Mouse (Mus musculus): Measurements from ENCODE around the gene Tgfbr2. TPM values are rescaled to one million over a fixed set of nuclear protein-coding genes. Genes with fewer than 3 reads are reported as not detected.

The Tgfbr2 gene
- polyA plus RNA-seq, 1 experiment from 2014 or later: 12.4 TPM

- Histone ChIP-seq H3K9me3 (replicated peaks; ENCODE audit: control insufficient read depth, low read length) (no peaks in the 10 kb centered on the region), H3K27ac (ENCODE audit: low read depth, low read length) (no peak overlapping the region; the same call in 1 of the 2 replicates), H3K27me3 (ENCODE audit: control insufficient read depth, insufficient read depth, low read length) (no peaks in the 10 kb centered on the region), H3K36me3 (ENCODE audit: control insufficient read depth, insufficient read depth, low read length) (peaks cover 6% of the 10 kb centered on the region; the same call in 1 of the 2 replicates), H3K4me3 (ENCODE audit: low read depth, low read length) (no peak overlapping the region), H3K4me2 (no peak overlapping the region), H3K9ac (ENCODE audit: low read depth, low read length) (no peak overlapping the region), H3K4me1 (ENCODE audit: control insufficient read depth, insufficient read depth, low read length) (peaks cover 4% of the 10 kb centered on the region; the same call in 1 of the 2 replicates)
- ATAC-seq (replicated peaks; ENCODE audit: insufficient number of reproducible peaks, low FRiP score, low TSS enrichment): no peak
- WGBS (ENCODE audit: insufficient replicate concordance): 39% methylated on average over 4 of the region's 4 CpGs
Measured at GRCm38 (mm10) chr9:116114339-116114738, 60.8 kb downstream of the Tgfbr2 start.

GRCm38 (mm10) chr9:116111149-116111970 lies 63.8 kb downstream of the Tgfbr2 start:
- 74% methylated on average over 9 of the region's 9 CpGs for WGBS (ENCODE audit: insufficient replicate concordance)
- H3K9me3 ChIP-seq (replicated peaks; ENCODE audit: control insufficient read depth, low read length): no peaks in the 10 kb centered on the region; the same call in none of the 2 replicates
- peaks cover 16% of the 10 kb centered on the region for H3K36me3 ChIP-seq (ENCODE audit: control insufficient read depth, insufficient read depth, low read length)
- H3K4me2 ChIP-seq: no peak overlapping the region
- no peak overlapping the region for H3K4me3 ChIP-seq (ENCODE audit: low read depth, low read length)
- no peak overlapping the region for H3K27ac ChIP-seq (ENCODE audit: low read depth, low read length)
- ATAC-seq (replicated peaks; ENCODE audit: insufficient number of reproducible peaks, low FRiP score, low TSS enrichment): no peak
- no peak overlapping the region for H3K9ac ChIP-seq (ENCODE audit: low read depth, low read length)
- peaks cover 4% of the 10 kb centered on the region; the same call in 1 of the 2 replicates for H3K4me1 ChIP-seq (ENCODE audit: control insufficient read depth, insufficient read depth, low read length)
- no peaks in the 10 kb centered on the region for H3K27me3 ChIP-seq (ENCODE audit: control insufficient read depth, insufficient read depth, low read length)

- Histone ChIP-seq H3K9me3 (replicated peaks; ENCODE audit: control insufficient read depth, low read length) (no peaks in the 10 kb centered on the region; the same call in none of the 2 replicates), H3K9ac (ENCODE audit: low read depth, low read length) (no peak overlapping the region), H3K27me3 (ENCODE audit: control insufficient read depth, insufficient read depth, low read length) (no peaks in the 10 kb centered on the region), H3K4me2 (no peak overlapping the region), H3K4me3 (ENCODE audit: low read depth, low read length) (no peak overlapping the region), H3K36me3 (ENCODE audit: control insufficient read depth, insufficient read depth, low read length) (peaks cover 20% of the 10 kb centered on the region), H3K27ac (ENCODE audit: low read depth, low read length) (no peak overlapping the region), H3K4me1 (ENCODE audit: control insufficient read depth, insufficient read depth, low read length) (no peaks in the 10 kb centered on the region; the same call in 1 of the 2 replicates)
- ATAC-seq (replicated peaks; ENCODE audit: insufficient number of reproducible peaks, low FRiP score, low TSS enrichment): no peak
- 76% methylated on average over 2 of the region's 2 CpGs for WGBS (ENCODE audit: insufficient replicate concordance)
Measured at GRCm38 (mm10) chr9:116108729-116109128, 66.4 kb downstream of the Tgfbr2 start.

GRCm38 (mm10) chr9:116104770-116105169 lies 70.4 kb downstream of the Tgfbr2 start:
- 81% methylated on average over 17 of the region's 17 CpGs for WGBS (ENCODE audit: insufficient replicate concordance)
- Histone ChIP-seq H3K36me3 (ENCODE audit: control insufficient read depth, insufficient read depth, low read length) (peaks cover 17% of the 10 kb centered on the region), H3K27ac (ENCODE audit: low read depth, low read length) (no peak overlapping the region), H3K27me3 (ENCODE audit: control insufficient read depth, insufficient read depth, low read length) (no peaks in the 10 kb centered on the region), H3K4me1 (ENCODE audit: control insufficient read depth, insufficient read depth, low read length) (no peaks in the 10 kb centered on the region), H3K9me3 (replicated peaks; ENCODE audit: control insufficient read depth, low read length) (no peaks in the 10 kb centered on the region; the same call in none of the 2 replicates), H3K4me3 (ENCODE audit: low read depth, low read length) (no peak overlapping the region), H3K4me2 (no peak overlapping the region), H3K9ac (ENCODE audit: low read depth, low read length) (no peak overlapping the region)
- ATAC-seq (replicated peaks; ENCODE audit: insufficient number of reproducible peaks, low FRiP score, low TSS enrichment): no peak

- Histone ChIP-seq H3K4me3 (ENCODE audit: low read depth, low read length) (no peak overlapping the region), H3K36me3 (ENCODE audit: control insufficient read depth, insufficient read depth, low read length) (peaks cover 6% of the 10 kb centered on the region; the same call in 1 of the 2 replicates), H3K27ac (ENCODE audit: low read depth, low read length) (no peak overlapping the region), H3K27me3 (ENCODE audit: control insufficient read depth, insufficient read depth, low read length) (no peaks in the 10 kb centered on the region), H3K9me3 (replicated peaks; ENCODE audit: control insufficient read depth, low read length) (no peaks in the 10 kb centered on the region; the same call in 1 of the 2 replicates), H3K4me1 (ENCODE audit: control insufficient read depth, insufficient read depth, low read length) (peaks cover 2% of the 10 kb centered on the region; the same call in 1 of the 2 replicates), H3K9ac (ENCODE audit: low read depth, low read length) (no peak overlapping the region), H3K4me2 (no peak overlapping the region)
- ATAC-seq (replicated peaks; ENCODE audit: insufficient number of reproducible peaks, low FRiP score, low TSS enrichment): no peak
- WGBS (ENCODE audit: insufficient replicate concordance): 51% methylated on average over 11 of the region's 11 CpGs
Measured at GRCm38 (mm10) chr9:116101842-116102241, 73.3 kb downstream of the Tgfbr2 start.

GRCm38 (mm10) chr9:116100015-116100414 lies 75.1 kb downstream of the Tgfbr2 start:
- Histone ChIP-seq H3K4me2 (no peak overlapping the region), H3K9ac (ENCODE audit: low read depth, low read length) (no peak overlapping the region), H3K27me3 (ENCODE audit: control insufficient read depth, insufficient read depth, low read length) (no peaks in the 10 kb centered on the region), H3K27ac (ENCODE audit: low read depth, low read length) (no peak overlapping the region), H3K4me1 (ENCODE audit: control insufficient read depth, insufficient read depth, low read length) (peaks cover 2% of the 10 kb centered on the region; the same call in 1 of the 2 replicates), H3K4me3 (ENCODE audit: low read depth, low read length) (no peak overlapping the region), H3K36me3 (ENCODE audit: control insufficient read depth, insufficient read depth, low read length) (0 out of 2 replicates have a peak, but pooled peaks cover 2% of the 10 kb centered on the region), H3K9me3 (replicated peaks; ENCODE audit: control insufficient read depth, low read length) (no peaks in the 10 kb centered on the region)
- ATAC-seq (replicated peaks; ENCODE audit: insufficient number of reproducible peaks, low FRiP score, low TSS enrichment): no peak
- 74% methylated on average over 9 of the region's 9 CpGs for WGBS (ENCODE audit: insufficient replicate concordance)

GRCm38 (mm10) chr9:116099596-116099993 lies 75.6 kb downstream of the Tgfbr2 start:
- no peak overlapping the region for H3K4me2 ChIP-seq
- no peak overlapping the region for H3K27ac ChIP-seq (ENCODE audit: low read depth, low read length)
- 84% methylated on average over 6 of the region's 6 CpGs for WGBS (ENCODE audit: insufficient replicate concordance)
- H3K9ac ChIP-seq (ENCODE audit: low read depth, low read length): no peak overlapping the region
- no peaks in the 10 kb centered on the region for H3K9me3 ChIP-seq (replicated peaks; ENCODE audit: control insufficient read depth, low read length)
- H3K36me3 ChIP-seq (ENCODE audit: control insufficient read depth, insufficient read depth, low read length): 0 out of 2 replicates have a peak, but pooled peaks cover 2% of the 10 kb centered on the region
- no peak for ATAC-seq (replicated peaks; ENCODE audit: insufficient number of reproducible peaks, low FRiP score, low TSS enrichment)
- peaks cover 2% of the 10 kb centered on the region; the same call in 1 of the 2 replicates for H3K4me1 ChIP-seq (ENCODE audit: control insufficient read depth, insufficient read depth, low read length)
- no peaks in the 10 kb centered on the region for H3K27me3 ChIP-seq (ENCODE audit: control insufficient read depth, insufficient read depth, low read length)
- no peak overlapping the region for H3K4me3 ChIP-seq (ENCODE audit: low read depth, low read length)

GRCm38 (mm10) chr9:116098724-116099595 lies 76.2 kb downstream of the Tgfbr2 start:
- H3K27me3 ChIP-seq (ENCODE audit: control insufficient read depth, insufficient read depth, low read length): no peaks in the 10 kb centered on the region
- peaks cover 2% of the 10 kb centered on the region; the same call in 1 of the 2 replicates for H3K4me1 ChIP-seq (ENCODE audit: control insufficient read depth, insufficient read depth, low read length)
- ATAC-seq (replicated peaks; ENCODE audit: insufficient number of reproducible peaks, low FRiP score, low TSS enrichment): no peak
- no peaks in the 10 kb centered on the region for H3K9me3 ChIP-seq (replicated peaks; ENCODE audit: control insufficient read depth, low read length)
- 68% methylated on average over 16 of the region's 16 CpGs for WGBS (ENCODE audit: insufficient replicate concordance)
- H3K4me3 ChIP-seq (ENCODE audit: low read depth, low read length): no peak overlapping the region
- 0 out of 2 replicates have a peak, but pooled peaks cover 2% of the 10 kb centered on the region for H3K36me3 ChIP-seq (ENCODE audit: control insufficient read depth, insufficient read depth, low read length)
- H3K4me2 ChIP-seq: no peak overlapping the region
- no peak overlapping the region for H3K27ac ChIP-seq (ENCODE audit: low read depth, low read length)
- no peak overlapping the region for H3K9ac ChIP-seq (ENCODE audit: low read depth, low read length)

Data from heart, embryonic 11.5 days (tissue).